Mouse (Mus musculus) R1 (cell line): ENCODE measurements around the gene Prkrip1.
"Not testable (repeated sequence)": the region's sequence is repeated elsewhere in the genome, so short reads cannot be mapped to it uniquely, and the experiment has no call there.

Source experiments
- DNase-seq: peaks from one replicate; pipeline ENCODE4 v3.0.0-alpha.2; 2018; ENCODE audit warnings: low read depth, low spot score

The Prkrip1 gene

GRCm38 (mm10) chr5:136163807-136164474 is 34.8 kb downstream of the Prkrip1 start:
- no peak for DNase-seq

GRCm38 (mm10) chr5:136160084-136160483 is 38.7 kb downstream of the Prkrip1 start:
- not testable (repeated sequence) for DNase-seq

- DNase-seq = no peak
Measured at GRCm38 (mm10) chr5:136155399-136155798, 43.4 kb downstream of the Prkrip1 start.

- DNase-seq = no peak
Measured at GRCm38 (mm10) chr5:136152365-136152764, 46.4 kb downstream of the Prkrip1 start.

GRCm38 (mm10) chr5:136149134-136149576 is 49.6 kb downstream of the Prkrip1 start:
- DNase-seq = not testable (repeated sequence)

GRCm38 (mm10) chr5:136147704-136148103 is 51.1 kb downstream of the Prkrip1 start:
- no peak for DNase-seq

- no peak for DNase-seq
Measured at GRCm38 (mm10) chr5:136146936-136147335, 51.8 kb downstream of the Prkrip1 start.

- no peak for DNase-seq
Measured at GRCm38 (mm10) chr5:136144606-136145430, 53.9 kb downstream of the Prkrip1 start.

GRCm38 (mm10) chr5:136143161-136143755 is 55.5 kb downstream of the Prkrip1 start:
- DNase-seq = peak; percentile 77

GRCm38 (mm10) chr5:136142746-136143145 is 56.0 kb downstream of the Prkrip1 start:
- DNase-seq = peak; percentile 69

- no peak for DNase-seq
Measured at GRCm38 (mm10) chr5:136140057-136140482, 58.7 kb downstream of the Prkrip1 start.

- no peak for DNase-seq
Measured at GRCm38 (mm10) chr5:136139393-136139792, 59.4 kb downstream of the Prkrip1 start.

GRCm38 (mm10) chr5:136137658-136138274 is 61.0 kb downstream of the Prkrip1 start:
- peak; percentile 85 for DNase-seq

GRCm38 (mm10) chr5:136136292-136136990 is 62.3 kb downstream of the Prkrip1 start:
- no peak for DNase-seq

- DNase-seq = peak; percentile 99
Measured at GRCm38 (mm10) chr5:136135571-136136291, 63.0 kb downstream of the Prkrip1 start, which contains the start of the genes Lrwd1 and Alkbh4. Lrwd1 (minus strand) TSS chr5:136136074. Alkbh4 (plus strand) TSS chr5:136136146.
